Mouse (Mus musculus) lung, embryonic 15.5 days (tissue): ENCODE data around the gene Sox9. TPM values are rescaled to one million over a fixed set of nuclear protein-coding genes. Genes with fewer than 3 reads are reported as not detected.

ENCODE experiments used
- ATAC-seq: fragments of 200-750 bp; cut with Nextera tagmentation; 2 replicates; pipeline ENCODE4 v1.8.0; 2017; ENCODE audit warnings: moderate number of reproducible peaks, borderline replicate concordance; ENCODE audit not compliant: low FRiP score, low TSS enrichment; ENCODE audit errors: extremely low read depth
- H3K27ac ChIP-seq: fragments of 300-500 bp; sonication (generic); 2 replicates; pipeline ENCODE4 v1.5.1; 2015; ENCODE audit warnings: moderate library complexity, mild to moderate bottlenecking, inconsistent platforms
- H3K27me3 ChIP-seq: fragments of 300-500 bp; sonication (generic); 2 replicates; pipeline ENCODE4 v1.6.1; 2015; ENCODE audit warnings: inconsistent platforms
- H3K36me3 ChIP-seq: fragments of 300-500 bp; sonication (generic); 2 replicates; pipeline ENCODE4 v1.6.1; 2015; ENCODE audit warnings: inconsistent platforms
- H3K4me1 ChIP-seq: fragments of 300-500 bp; sonication (generic); 2 replicates; pipeline ENCODE4 v1.6.1; 2015; ENCODE audit warnings: inconsistent platforms
- H3K4me2 ChIP-seq: fragments of 300-500 bp; sonication (generic); 2 replicates; pipeline ENCODE4 v1.6.1; 2015; ENCODE audit warnings: inconsistent platforms, mild to moderate bottlenecking, moderate library complexity
- H3K4me3 ChIP-seq: fragments of 300-500 bp; sonication (generic); 2 replicates; pipeline ENCODE4 v1.5.1; 2015; ENCODE audit warnings: mild to moderate bottlenecking, inconsistent platforms
- H3K9ac ChIP-seq: fragments of 300-500 bp; sonication (generic); 2 replicates; pipeline ENCODE4 v1.6.1; 2015; ENCODE audit warnings: inconsistent platforms
- H3K9me3 ChIP-seq: fragments of 300-500 bp; sonication (generic); 2 replicates; pipeline ENCODE4 v1.6.1; 2016; ENCODE audit warnings: inconsistent platforms
- WGBS: fragments of 180-500 bp; shearing (Covaris S2); methylation state at CpG from one replicate; pipeline ENCODE4 v1.1.7; 2015; 5-methylcytosine and 5-hydroxymethylcytosine counted together
- polyA plus RNA-seq: library from polyadenylated mRNA; unstranded; fragments of >200 nt; fragmentation: Nextera tagmentation; extraction: Ambion mirVana; gene quantifications from 2 replicates; pipeline ENCODE4 v1.2.1, GENCODE M21; 2015

Sox9 gene
- polyA plus RNA-seq, 1 experiment from 2014 or later: 63.4 TPM

DNA sequence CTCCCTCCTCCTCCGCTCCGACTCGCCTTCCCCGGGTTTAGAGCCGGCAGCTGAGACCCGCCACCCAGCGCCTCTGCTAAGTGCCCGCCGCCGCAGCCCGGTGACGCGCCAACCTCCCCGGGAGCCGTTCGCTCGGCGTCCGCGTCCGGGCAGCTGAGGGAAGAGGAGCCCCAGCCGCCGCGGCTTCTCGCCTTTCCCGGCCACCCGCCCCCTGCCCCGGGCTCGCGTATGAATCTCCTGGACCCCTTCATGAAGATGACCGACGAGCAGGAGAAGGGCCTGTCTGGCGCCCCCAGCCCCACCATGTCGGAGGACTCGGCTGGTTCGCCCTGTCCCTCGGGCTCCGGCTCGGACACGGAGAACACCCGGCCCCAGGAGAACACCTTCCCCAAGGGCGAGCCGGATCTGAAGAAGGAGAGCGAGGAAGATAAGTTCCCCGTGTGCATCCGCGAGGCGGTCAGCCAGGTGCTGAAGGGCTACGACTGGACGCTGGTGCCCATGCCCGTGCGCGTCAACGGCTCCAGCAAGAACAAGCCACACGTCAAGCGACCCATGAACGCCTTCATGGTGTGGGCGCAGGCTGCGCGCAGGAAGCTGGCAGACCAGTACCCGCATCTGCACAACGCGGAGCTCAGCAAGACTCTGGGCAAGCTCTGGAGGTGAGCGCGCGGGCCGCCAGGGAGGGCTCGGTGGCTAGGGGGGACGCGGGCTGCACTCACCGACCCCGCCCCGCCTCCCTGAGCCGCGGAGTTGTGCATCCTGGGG, 515 bp downstream of the Sox9 start:
- H3K9me3 ChIP-seq: no peaks in the 10 kb centered on the region
- H3K36me3 ChIP-seq: no peaks in the 10 kb centered on the region
- peak; percentile 59 for ATAC-seq
- peak overlapping the region; percentile 95 for H3K27ac ChIP-seq
- H3K4me3 ChIP-seq: peak overlapping the region; percentile 75
- peak overlapping the region; percentile 70 for H3K9ac ChIP-seq
- under 1% methylated on average over 71 of the region's 75 CpGs for WGBS
- H3K4me1 ChIP-seq: peaks cover 53% of the 10 kb centered on the region
- H3K27me3 ChIP-seq: peaks cover 43% of the 10 kb centered on the region
- peak overlapping the region; percentile 94 for H3K4me2 ChIP-seq

DNA sequence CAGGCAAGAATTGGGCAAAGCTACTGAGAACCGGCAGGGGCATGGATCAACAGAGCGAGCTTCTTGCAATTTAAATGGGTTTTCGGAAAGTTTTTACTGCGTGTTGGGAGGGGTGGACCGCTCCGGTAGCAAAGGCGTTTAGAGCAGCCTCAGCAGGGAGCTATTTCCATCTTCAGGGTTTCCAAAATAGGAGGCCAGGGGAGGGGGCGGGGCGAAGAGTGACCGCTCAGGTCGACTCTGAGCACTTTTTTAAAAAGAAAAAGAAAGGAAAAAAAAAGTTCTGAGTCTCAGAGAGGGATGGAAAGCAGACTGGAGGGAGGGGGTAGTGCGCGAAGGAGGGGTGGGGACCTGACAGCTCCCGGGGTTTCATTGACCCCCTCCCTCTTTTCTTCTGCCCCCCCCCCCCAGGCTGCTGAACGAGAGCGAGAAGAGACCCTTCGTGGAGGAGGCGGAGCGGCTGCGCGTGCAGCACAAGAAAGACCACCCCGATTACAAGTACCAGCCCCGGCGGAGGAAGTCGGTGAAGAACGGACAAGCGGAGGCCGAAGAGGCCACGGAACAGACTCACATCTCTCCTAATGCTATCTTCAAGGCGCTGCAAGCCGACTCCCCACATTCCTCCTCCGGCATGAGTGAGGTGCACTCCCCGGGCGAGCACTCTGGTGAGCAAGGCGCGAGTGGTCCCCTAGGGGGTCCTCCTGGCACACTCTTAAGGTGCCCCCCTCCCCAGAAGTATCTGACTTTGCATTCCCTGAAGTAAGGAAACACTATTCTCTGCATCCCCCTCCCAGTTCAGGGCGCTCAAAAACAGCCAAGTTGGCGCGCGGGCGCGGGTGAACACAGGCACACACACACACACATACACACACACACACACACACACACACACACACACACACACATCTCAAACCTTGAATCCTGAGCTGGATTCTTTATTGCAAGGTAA, 1.6 kb downstream of the Sox9 start:
- no peaks in the 10 kb centered on the region for H3K36me3 ChIP-seq
- ATAC-seq: no peak
- H3K4me2 ChIP-seq: peak overlapping the region; percentile 94
- no peaks in the 10 kb centered on the region for H3K9me3 ChIP-seq
- H3K9ac ChIP-seq: peak overlapping the region; percentile 70
- H3K4me1 ChIP-seq: peaks cover 48% of the 10 kb centered on the region
- H3K4me3 ChIP-seq: peak overlapping the region; percentile 75
- H3K27me3 ChIP-seq: peaks cover 33% of the 10 kb centered on the region; the same call in 1 of the 2 replicates
- 1% methylated on average over 36 of the region's 42 CpGs for WGBS
- peak overlapping the region; percentile 95 for H3K27ac ChIP-seq

DNA sequence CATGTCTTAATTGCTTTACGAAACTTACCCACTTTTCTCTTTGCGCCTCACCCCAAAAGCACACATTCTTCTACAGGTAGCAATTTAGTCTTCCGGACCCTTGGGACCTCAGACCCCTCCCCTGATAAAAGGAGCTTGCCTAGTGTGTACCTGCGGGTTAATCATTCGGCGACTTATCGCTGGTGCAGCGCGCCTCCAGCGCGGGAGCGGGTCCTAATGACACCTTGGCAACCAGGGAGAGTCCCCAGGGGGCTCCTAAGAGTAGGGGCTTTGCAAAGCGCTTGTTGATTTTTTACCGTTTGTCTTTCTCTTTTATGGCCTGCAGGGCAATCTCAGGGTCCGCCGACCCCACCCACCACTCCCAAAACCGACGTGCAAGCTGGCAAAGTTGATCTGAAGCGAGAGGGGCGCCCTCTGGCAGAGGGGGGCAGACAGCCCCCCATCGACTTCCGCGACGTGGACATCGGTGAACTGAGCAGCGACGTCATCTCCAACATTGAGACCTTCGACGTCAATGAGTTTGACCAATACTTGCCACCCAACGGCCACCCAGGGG, 2.4 kb downstream of the Sox9 start:
- H3K36me3 ChIP-seq: no peaks in the 10 kb centered on the region
- H3K9me3 ChIP-seq: no peaks in the 10 kb centered on the region
- H3K9ac ChIP-seq: peak overlapping the region; percentile 70
- H3K27ac ChIP-seq: peak overlapping the region; percentile 95
- H3K4me3 ChIP-seq: peak overlapping the region; percentile 75
- ATAC-seq: no peak
- H3K4me2 ChIP-seq: peak overlapping the region; percentile 94
- H3K4me1 ChIP-seq: peaks cover 47% of the 10 kb centered on the region
- H3K27me3 ChIP-seq: peaks cover 25% of the 10 kb centered on the region; the same call in 1 of the 2 replicates
- WGBS: 4% methylated on average over 30 of the region's 30 CpGs

DNA sequence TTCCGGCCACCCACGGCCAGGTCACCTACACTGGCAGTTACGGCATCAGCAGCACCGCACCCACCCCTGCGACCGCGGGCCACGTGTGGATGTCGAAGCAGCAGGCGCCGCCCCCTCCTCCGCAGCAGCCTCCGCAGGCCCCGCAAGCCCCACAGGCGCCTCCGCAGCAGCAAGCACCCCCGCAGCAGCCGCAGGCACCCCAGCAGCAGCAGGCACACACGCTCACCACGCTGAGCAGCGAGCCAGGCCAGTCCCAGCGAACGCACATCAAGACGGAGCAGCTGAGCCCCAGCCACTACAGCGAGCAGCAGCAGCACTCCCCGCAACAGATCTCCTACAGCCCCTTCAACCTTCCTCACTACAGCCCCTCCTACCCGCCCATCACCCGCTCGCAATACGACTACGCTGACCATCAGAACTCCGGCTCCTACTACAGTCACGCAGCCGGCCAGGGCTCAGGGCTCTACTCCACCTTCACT, 2.9 kb downstream of the Sox9 start:
- 0 out of 2 replicates have a peak, but pooled peaks have one; percentile 2 for ATAC-seq
- peak overlapping the region; percentile 95 for H3K27ac ChIP-seq

DNA sequence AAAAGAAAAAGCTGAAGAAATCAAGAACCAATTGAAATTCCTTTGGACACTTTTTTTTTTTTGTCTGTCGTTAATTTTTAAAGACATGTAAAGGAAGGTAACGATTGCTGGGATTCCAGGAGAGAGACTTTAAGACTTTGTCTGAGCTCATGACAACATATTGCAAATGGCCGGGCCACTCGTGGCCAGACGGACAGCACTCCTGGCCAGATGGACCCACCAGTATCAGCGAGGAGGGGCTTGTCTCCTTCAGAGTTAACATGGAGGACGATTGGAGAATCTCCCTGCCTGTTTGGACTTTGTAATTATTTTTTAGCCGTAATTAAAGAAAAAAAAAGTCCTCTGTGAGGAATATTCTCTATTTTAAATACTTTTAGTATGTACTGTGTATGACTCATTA, 3.6 kb downstream of the Sox9 start:
- H3K27me3 ChIP-seq: peaks cover 18% of the 10 kb centered on the region; the same call in 1 of the 2 replicates
- no peaks in the 10 kb centered on the region for H3K9me3 ChIP-seq
- no peak for ATAC-seq
- H3K36me3 ChIP-seq: no peaks in the 10 kb centered on the region
- H3K4me3 ChIP-seq: peak overlapping the region; percentile 75
- H3K4me1 ChIP-seq: peaks cover 41% of the 10 kb centered on the region
- 34% methylated on average over 8 of the region's 8 CpGs for WGBS
- H3K9ac ChIP-seq: no peak overlapping the region
- peak overlapping the region; percentile 95; the same call in 1 of the 2 replicates for H3K27ac ChIP-seq
- peak overlapping the region; percentile 94 for H3K4me2 ChIP-seq

More for the DNA sequence above, 2.9 kb downstream of the Sox9 start:
- H3K36me3 ChIP-seq: no peaks in the 10 kb centered on the region
- peak overlapping the region; percentile 94 for H3K4me2 ChIP-seq
- H3K4me1 ChIP-seq: peaks cover 47% of the 10 kb centered on the region
- peak overlapping the region; percentile 75 for H3K4me3 ChIP-seq
- H3K9ac ChIP-seq: peak overlapping the region; percentile 70
- 4% methylated on average over 33 of the region's 34 CpGs for WGBS
- H3K27me3 ChIP-seq: peaks cover 23% of the 10 kb centered on the region; the same call in 1 of the 2 replicates
- no peaks in the 10 kb centered on the region for H3K9me3 ChIP-seq

DNA sequence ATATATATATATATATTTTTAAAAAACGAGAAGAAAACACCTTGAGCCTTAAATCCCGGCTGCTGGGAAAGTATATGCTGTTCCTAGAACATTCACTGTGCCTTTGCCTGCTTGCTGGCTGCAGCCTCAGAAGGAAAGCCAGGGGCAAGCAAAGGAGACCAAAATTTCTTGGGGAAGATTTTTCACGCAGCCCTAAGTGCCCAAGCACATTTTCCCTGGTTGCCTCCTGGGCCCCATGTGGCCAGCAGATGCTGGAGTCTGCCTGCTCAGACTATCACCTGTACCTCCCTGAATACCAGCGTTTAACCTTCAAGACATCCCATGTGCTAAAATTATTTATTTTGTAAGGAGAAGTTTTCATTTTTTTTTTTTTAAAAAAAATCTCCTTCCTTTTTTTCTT, 4.4 kb downstream of the Sox9 start:
- Histone ChIP-seq H3K4me1 (peaks cover 34% of the 10 kb centered on the region), H3K9me3 (no peaks in the 10 kb centered on the region), H3K9ac (no peak overlapping the region), H3K27ac (no peak overlapping the region), H3K27me3 (peaks cover 10% of the 10 kb centered on the region; the same call in 1 of the 2 replicates), H3K4me3 (peak overlapping the region; percentile 11; the same call in 1 of the 2 replicates), H3K4me2 (peak overlapping the region; percentile 41), H3K36me3 (no peaks in the 10 kb centered on the region)
- no peak for ATAC-seq
- WGBS: 57% methylated on average over 4 of the region's 4 CpGs

DNA sequence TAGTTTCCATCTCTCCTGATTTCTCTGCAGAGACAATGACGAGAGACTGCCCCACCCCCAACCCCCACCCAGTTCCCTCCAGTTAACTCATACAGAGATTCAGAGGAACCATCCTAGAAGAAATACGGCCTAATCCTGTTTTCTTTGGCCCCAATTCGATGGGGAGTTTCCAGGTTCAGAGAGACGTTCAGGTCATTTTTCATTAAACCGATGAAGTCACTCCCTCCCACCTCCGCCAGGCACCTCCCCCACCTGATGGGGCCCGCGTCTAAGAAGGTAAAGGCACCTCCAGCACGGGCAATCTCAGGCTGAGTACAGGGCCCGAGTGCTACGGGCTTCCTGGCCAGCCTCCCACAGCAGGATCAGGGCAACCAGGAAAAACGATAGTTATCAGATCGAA, 6.3 kb downstream of the Sox9 start:
- H3K4me1 ChIP-seq: peaks cover 25% of the 10 kb centered on the region
- ATAC-seq: no peak
- H3K27me3 ChIP-seq: peaks cover 10% of the 10 kb centered on the region; the same call in 1 of the 2 replicates
- no peak overlapping the region; the same call in 1 of the 2 replicates for H3K4me2 ChIP-seq
- H3K9me3 ChIP-seq: no peaks in the 10 kb centered on the region
- H3K9ac ChIP-seq: no peak overlapping the region
- no peaks in the 10 kb centered on the region for H3K36me3 ChIP-seq
- H3K4me3 ChIP-seq: no peak overlapping the region
- 9% methylated on average over 13 of the region's 13 CpGs for WGBS
- H3K27ac ChIP-seq: no peak overlapping the region; the same call in 1 of the 2 replicates

DNA sequence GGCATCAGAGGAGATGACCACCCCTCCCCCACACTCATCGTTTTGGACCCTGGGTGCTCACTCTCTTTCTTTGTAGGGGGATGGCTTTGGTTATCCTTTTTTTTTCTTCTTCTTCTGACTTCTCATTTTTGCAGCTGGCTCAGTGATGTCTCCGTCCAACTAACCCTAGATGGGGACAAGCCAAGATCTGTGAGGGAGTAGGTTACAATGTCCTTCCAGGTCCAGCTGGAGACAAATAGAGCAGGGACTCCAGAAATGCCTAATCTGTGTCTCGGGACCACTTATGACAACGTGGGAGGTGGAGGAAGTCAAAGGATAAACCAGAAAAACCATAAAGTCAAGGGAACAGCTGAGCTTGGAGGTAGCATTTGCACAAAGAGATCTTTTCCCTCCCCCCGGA, 14.4 kb downstream of the Sox9 start:
- Histone ChIP-seq H3K9me3 (no peaks in the 10 kb centered on the region), H3K9ac (no peak overlapping the region), H3K27me3 (no peaks in the 10 kb centered on the region), H3K4me1 (no peaks in the 10 kb centered on the region), H3K36me3 (no peaks in the 10 kb centered on the region), H3K4me2 (no peak overlapping the region), H3K4me3 (no peak overlapping the region), H3K27ac (no peak overlapping the region)
- no peak for ATAC-seq
- WGBS: 67% methylated on average over 5 of the region's 5 CpGs

DNA sequence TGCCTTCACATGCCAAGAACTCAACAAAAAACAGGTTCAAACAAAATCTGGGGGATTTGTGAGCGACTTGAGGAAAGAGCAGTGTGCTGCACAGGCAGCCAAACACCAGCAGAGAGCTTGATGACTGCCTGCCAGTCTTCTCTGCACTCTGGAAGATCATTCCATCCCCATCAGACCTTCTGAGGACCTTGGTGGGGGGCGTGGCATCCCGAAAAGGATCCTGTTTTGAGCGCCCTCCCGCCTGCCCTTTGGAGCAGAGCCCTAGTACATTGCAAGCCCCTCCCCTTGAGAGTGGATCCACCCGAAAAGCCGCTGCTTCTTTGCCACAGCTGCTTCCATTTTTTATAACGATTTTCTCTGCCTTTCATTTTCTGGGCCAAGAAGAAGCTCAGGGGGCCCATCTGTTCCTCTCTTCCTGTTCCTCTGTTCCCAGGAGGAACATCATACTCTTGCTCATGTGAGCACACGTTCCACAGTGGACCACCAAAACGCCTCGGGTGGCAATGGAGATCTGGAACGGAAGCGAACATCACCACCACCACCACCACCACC, 16.9 kb downstream of the Sox9 start:
- H3K36me3 ChIP-seq: no peaks in the 10 kb centered on the region
- H3K9ac ChIP-seq: no peak overlapping the region
- no peak overlapping the region for H3K4me3 ChIP-seq
- H3K4me2 ChIP-seq: no peak overlapping the region
- no peaks in the 10 kb centered on the region for H3K9me3 ChIP-seq
- H3K27ac ChIP-seq: no peak overlapping the region
- ATAC-seq: no peak
- no peaks in the 10 kb centered on the region for H3K27me3 ChIP-seq
- WGBS: 59% methylated on average over 13 of the region's 13 CpGs
- H3K4me1 ChIP-seq: no peaks in the 10 kb centered on the region

DNA sequence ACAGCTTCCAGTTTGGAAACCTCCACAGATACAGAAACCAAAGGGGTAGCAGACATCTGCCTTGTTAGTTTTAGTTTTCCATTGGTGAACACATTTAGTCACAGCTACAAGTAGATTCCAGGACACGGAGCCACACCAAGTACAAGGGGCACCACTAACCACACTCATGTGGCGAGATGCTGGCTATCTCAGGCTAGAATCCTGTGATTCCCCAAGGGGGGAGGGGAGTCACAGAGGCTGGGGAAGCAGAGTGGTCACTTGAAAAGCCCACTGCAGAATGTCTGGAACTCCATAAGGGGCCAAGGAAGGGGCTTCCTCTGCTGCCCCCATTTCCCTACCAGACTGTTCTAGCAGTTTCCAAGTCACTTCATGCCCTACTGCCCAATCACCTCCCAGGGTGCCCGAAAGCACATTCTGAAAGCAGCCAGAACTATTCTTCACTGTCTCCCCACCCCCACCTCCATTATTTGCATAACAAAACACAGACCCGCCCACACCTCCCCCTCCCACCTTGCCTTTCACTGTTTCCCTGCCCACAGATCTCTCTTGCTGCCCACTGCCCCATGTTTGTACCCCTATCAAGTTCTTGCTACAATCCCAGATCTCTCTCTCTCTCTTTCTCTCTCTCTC, 19.3 kb downstream of the Sox9 start:
- no peaks in the 10 kb centered on the region for H3K4me1 ChIP-seq
- H3K4me3 ChIP-seq: no peak overlapping the region
- no peak overlapping the region for H3K27ac ChIP-seq
- H3K4me2 ChIP-seq: no peak overlapping the region
- ATAC-seq: no peak
- no peaks in the 10 kb centered on the region for H3K36me3 ChIP-seq
- no peaks in the 10 kb centered on the region for H3K9me3 ChIP-seq
- H3K9ac ChIP-seq: no peak overlapping the region
- no peaks in the 10 kb centered on the region for H3K27me3 ChIP-seq
- 33% methylated on average over 4 of the region's 4 CpGs for WGBS
